Mouse (Mus musculus) heart, adult 2 months (tissue): ENCODE data around the gene Glis1.

Experiments
- EP300 ChIP-seq: fragments of 200-500 bp; IDR thresholded peaks from 2 replicates; pipeline ENCODE4 v1.6.1; 2011; ENCODE audit warnings: low read depth, low read length, control low read depth; ENCODE audit not compliant: insufficient read depth
- POLR2A ChIP-seq: fragments of 200-500 bp; IDR thresholded peaks from 2 replicates; pipeline ENCODE4 v1.6.1; 2011; ENCODE audit warnings: mild to moderate bottlenecking, low read depth, low read length, control low read depth; ENCODE audit not compliant: insufficient read depth

DNA sequence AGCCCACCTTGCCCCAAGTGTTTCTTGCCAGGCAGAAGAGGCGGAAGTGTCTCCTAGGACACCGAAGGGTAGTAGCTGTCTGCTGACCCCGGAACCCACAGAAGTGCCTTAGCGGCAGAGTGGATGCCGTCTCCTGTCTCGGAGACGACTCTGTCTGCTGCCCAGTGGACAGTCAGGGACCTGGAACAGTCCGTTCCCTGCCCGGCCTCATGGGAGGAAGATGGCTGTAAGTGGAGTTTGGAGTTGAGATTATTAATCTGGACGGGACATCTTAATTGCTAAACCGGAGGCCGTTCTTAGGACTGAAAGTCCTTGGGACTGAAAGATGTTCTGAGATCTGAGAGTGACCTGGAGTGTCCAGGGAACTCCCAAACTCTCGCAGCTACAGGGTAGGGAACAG is 15.1 kb downstream of the Glis1 start:
- TF ChIP-seq EP300 (no peak), POLR2A (no peak)
